Mouse (Mus musculus) c-Kit-positive CD71-positive TER-119-positive erythroid progenitor cells, embryonic 14.5 days (primary cell): Measurements from ENCODE around the gene Gm4187.
"Not testable (repeated sequence)": the region's sequence is repeated elsewhere in the genome, so short reads cannot be mapped to it uniquely, and the experiment has no call there.

Experiments used
- DNase-seq: peaks from one replicate; pipeline ENCODE4 v3.0.0-alpha.2; 2013; ENCODE audit warnings: low spot score

Gm4187 gene

DNA sequence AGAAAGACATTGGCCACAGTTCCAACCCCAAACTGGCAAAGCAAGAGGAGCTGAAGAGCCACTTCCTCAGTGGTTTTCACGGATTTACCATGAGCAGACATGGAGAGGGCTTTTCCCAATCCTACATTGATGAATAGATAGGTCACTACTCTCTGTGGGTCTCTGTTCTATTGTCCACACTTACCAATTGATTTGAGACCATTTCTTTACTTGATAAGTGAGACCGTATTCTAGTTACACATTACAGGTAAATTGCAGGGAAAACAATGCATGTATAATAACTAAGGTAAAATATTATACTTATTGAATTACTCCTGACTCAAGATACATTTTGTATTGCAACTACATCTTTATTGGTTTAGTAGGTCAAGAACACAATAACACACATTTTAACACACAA lies at the start of gene Gm4187:
TSS of gene Gm4187 (minus strand) at position 101 of the 400 bp plus-strand sequence.
- DNase-seq = not testable (repeated sequence)

DNA sequence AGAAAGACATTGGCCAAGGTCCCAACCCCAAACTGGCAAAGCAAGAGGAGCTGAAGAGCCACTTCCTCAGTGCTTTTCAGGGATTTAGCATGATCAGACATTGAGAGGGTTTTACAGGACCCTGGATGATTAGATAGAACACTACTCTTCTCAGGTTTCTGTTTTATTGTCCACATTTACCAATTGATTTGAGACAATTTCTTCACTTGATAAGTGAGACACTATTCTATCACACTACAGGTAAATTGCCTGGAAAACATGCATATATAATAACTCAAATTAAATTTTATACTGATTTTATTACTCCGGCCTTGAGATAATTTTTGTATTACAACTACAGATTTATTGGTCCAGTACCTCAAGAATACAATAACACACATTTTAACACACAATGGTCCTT lies 41.4 kb upstream of the Gm4187 start, which contains the start of gene Gm8660:
TSS of gene Gm8660 (minus strand) at position 101 of the 400 bp plus-strand sequence.
- not testable (repeated sequence) for DNase-seq
